In genomic region chr5:24350531-24351250, GRCm38 (mm10) we compare ENCODE assay signal across 7 mouse cellular contexts. TPM values are rescaled to one million over a fixed set of nuclear protein-coding genes. Genes with fewer than 3 reads are reported as not detected.
DNase-seq lines count a peak whose midpoint lies in the region; ATAC-seq and TF ChIP-seq lines count a peak whose summit lies in the region.

No protein-coding gene starts in this region.

- TF ChIP-seq CTCF in spleen, adult 2 months (IDR thresholded peaks at IDR 0.05; ENCODE audit: extremely low read depth, insufficient read depth, insufficient read length, insufficient replicate concordance), result no peak

- no peak for DNase-seq in spleen, adult 2 months (ENCODE audit: low read depth in 1 of 2, low spot score in 2 of 2)
- DNase-seq in spleen, postnatal 4 days (ENCODE audit: low spot score in 2 of 2), result no peak
- DNase-seq in forebrain, embryonic 14.5 days (ENCODE audit: low spot score), result peak; percentile 20
- DNase-seq in limb, embryonic 14.5 days (ENCODE audit: low spot score), result no peak
- peak; percentile 71 for DNase-seq in testis, postnatal 10 days (ENCODE audit: low spot score)
- no peak for DNase-seq in layer of hippocampus, adult 8-10 months (ENCODE audit: low spot score in 2 of 2)

- WGBS in spleen, adult 2 months, result 57% methylated on average over 14 of the region's 15 CpGs
- 30% methylated on average over 15 of the region's 15 CpGs for WGBS in forebrain, embryonic 14.5 days
- WGBS in limb, embryonic 14.5 days, result 41% methylated on average over 13 of the region's 15 CpGs

- peaks cover 19% of the 10 kb centered on the region for H3K4me1 ChIP-seq in spleen, adult 2 months (ENCODE audit: control insufficient read depth, insufficient read depth, insufficient read length)
- H3K4me1 ChIP-seq in forebrain, embryonic 14.5 days (ENCODE audit: control insufficient read depth, insufficient read depth, low read length), result peaks cover 35% of the 10 kb centered on the region
- H3K4me1 ChIP-seq in limb, embryonic 14.5 days (ENCODE audit: control insufficient read depth, insufficient read depth, low read length), result peaks cover 18% of the 10 kb centered on the region

- 0 out of 2 replicates have a peak overlapping the region, but pooled peaks have one; percentile 39 for H3K4me3 ChIP-seq in spleen, adult 2 months (ENCODE audit: extremely low read depth, insufficient read depth, insufficient read length)
- peak overlapping the region; percentile 67 for H3K4me3 ChIP-seq in forebrain, embryonic 14.5 days (ENCODE audit: low read depth, low read length)
- H3K4me3 ChIP-seq in limb, embryonic 14.5 days (replicated peaks; ENCODE audit: low read length), result peak overlapping the region; percentile 60

- H3K9me3 ChIP-seq in forebrain, embryonic 14.5 days (replicated peaks; ENCODE audit: control insufficient read depth, low read length), result no peaks in the 10 kb centered on the region
- H3K9me3 ChIP-seq in limb, embryonic 14.5 days (ENCODE audit: control insufficient read depth, low read length), result no peaks in the 10 kb centered on the region

- H3K27me3 ChIP-seq in spleen, adult 2 months (ENCODE audit: control insufficient read depth, insufficient read depth, low read length), result peaks cover 13% of the 10 kb centered on the region
- peaks cover 5% of the 10 kb centered on the region; the same call in 1 of the 2 replicates for H3K27me3 ChIP-seq in forebrain, embryonic 14.5 days (replicated peaks; ENCODE audit: control insufficient read depth, insufficient read depth, low read length)
- peaks cover 30% of the 10 kb centered on the region for H3K27me3 ChIP-seq in limb, embryonic 14.5 days (ENCODE audit: control insufficient read depth, insufficient read depth, low read length)

- no peak overlapping the region for H3K27ac ChIP-seq in spleen, adult 2 months (ENCODE audit: insufficient read depth, low read length)
- peak overlapping the region; percentile 90; the same call in 1 of the 2 replicates for H3K27ac ChIP-seq in forebrain, embryonic 14.5 days (ENCODE audit: low read depth, low read length)
- H3K27ac ChIP-seq in limb, embryonic 14.5 days (replicated peaks; ENCODE audit: low read depth, low read length), result no peak overlapping the region

- no peak for ATAC-seq in forebrain, embryonic 14.5 days
- ATAC-seq in limb, embryonic 14.5 days (ENCODE audit: low FRiP score, low read depth), result no peak
- no peak for ATAC-seq in megakaryocyte, adult 5-6 weeks (ENCODE audit: poor library complexity, severe bottlenecking)

- H3K36me3 ChIP-seq in spleen, adult 2 months (ENCODE audit: control insufficient read depth, insufficient read depth, low read length), result no peaks in the 10 kb centered on the region
- no peaks in the 10 kb centered on the region for H3K36me3 ChIP-seq in forebrain, embryonic 14.5 days (ENCODE audit: control insufficient read depth, insufficient read depth, low read length)
- H3K36me3 ChIP-seq in limb, embryonic 14.5 days (ENCODE audit: control insufficient read depth, insufficient read depth, low read length), result no peaks in the 10 kb centered on the region

- H3K9ac ChIP-seq in forebrain, embryonic 14.5 days (ENCODE audit: low read length), result peak overlapping the region; percentile 83
- peak overlapping the region; percentile 64 for H3K9ac ChIP-seq in limb, embryonic 14.5 days (ENCODE audit: low read depth, low read length, severe bottlenecking)

- peak overlapping the region; percentile 96 for H3K4me2 ChIP-seq in forebrain, embryonic 14.5 days (ENCODE audit: low read length)
- H3K4me2 ChIP-seq in limb, embryonic 14.5 days (replicated peaks; ENCODE audit: low read depth, low read length, severe bottlenecking), result peak overlapping the region; percentile 99

- no peak for TF ChIP-seq POLR2A in spleen, adult 2 months (IDR thresholded peaks at IDR 0.05; ENCODE audit: low read depth, low read length)
- TF ChIP-seq POLR2A in limb, embryonic 14.5 days (IDR thresholded peaks at IDR 0.05; ENCODE audit: borderline replicate concordance, extremely low read depth, insufficient read depth, insufficient read length), result no peak

RNA-seq across cellular contexts. Expression of gene Kcnh2, which starts 0.7 kb away (rescaled TPM):
- 5.5 and 8.4 TPM in 2 replicates for polyA plus RNA-seq in spleen, adult 2 months (2012; rRNA removed)
- polyA plus RNA-seq in forebrain, embryonic 14.5 days (2014; fragmentation: Nextera tagmentation; extraction: Ambion mirVana), result 4.7 and 5.2 TPM in 2 replicates
- 16.2 and 26.5 TPM in 2 replicates for polyA plus RNA-seq in limb, embryonic 14.5 days (2012; rRNA removed)
- polyA plus RNA-seq in limb, embryonic 14.5 days (2014; fragmentation: Nextera tagmentation; extraction: Ambion mirVana), result 2.8 and 3.8 TPM in 2 replicates
- total RNA-seq in layer of hippocampus, adult 8-10 months (2022), result 10 to 100 TPM; 20.4 to 26.8 (median 21.9) TPM
- not detected in 2 replicates for total RNA-seq in megakaryocyte, adult 5-6 weeks (2015)
- not detected in 2 replicates for total RNA-seq in megakaryocyte, adult 5-6 weeks (2017)

RNA-seq across cellular contexts. Expression of gene Nos3, which starts 13.9 kb away (rescaled TPM):
- 8.4 and 8.5 TPM in 2 replicates for polyA plus RNA-seq in spleen, adult 2 months (2012; rRNA removed)
- 4.6 and 7.6 TPM in 2 replicates for polyA plus RNA-seq in forebrain, embryonic 14.5 days (2014; fragmentation: Nextera tagmentation; extraction: Ambion mirVana)
- 7.3 and 7.4 TPM in 2 replicates for polyA plus RNA-seq in limb, embryonic 14.5 days (2012; rRNA removed)
- polyA plus RNA-seq in limb, embryonic 14.5 days (2014; fragmentation: Nextera tagmentation; extraction: Ambion mirVana), result 4.8 and 6.1 TPM in 2 replicates
- total RNA-seq in layer of hippocampus, adult 8-10 months (2022), result 1 to 10 TPM; 6.6 to 9.0 (median 7.6) TPM
- total RNA-seq in megakaryocyte, adult 5-6 weeks (2015), result 0.05 and 0.25 TPM in 2 replicates
- total RNA-seq in megakaryocyte, adult 5-6 weeks (2017), result 0.16 and 0.29 TPM in 2 replicates

RNA-seq across cellular contexts. Expression of gene Atg9b, which starts 41.3 kb away (rescaled TPM):
- polyA plus RNA-seq in spleen, adult 2 months (2012; rRNA removed), result 0.71 and 1.2 TPM in 2 replicates
- polyA plus RNA-seq in forebrain, embryonic 14.5 days (2014; fragmentation: Nextera tagmentation; extraction: Ambion mirVana), result 0.48 and 0.74 TPM in 2 replicates
- polyA plus RNA-seq in limb, embryonic 14.5 days (2012; rRNA removed), result 1.7 and 2.4 TPM in 2 replicates
- 0.54 and 1.3 TPM in 2 replicates for polyA plus RNA-seq in limb, embryonic 14.5 days (2014; fragmentation: Nextera tagmentation; extraction: Ambion mirVana)
- total RNA-seq in layer of hippocampus, adult 8-10 months (2022), result 1 to 10 TPM; 3.0 to 5.2 (median 4.0) TPM
- total RNA-seq in megakaryocyte, adult 5-6 weeks (2015), result 0.33 and 0.50 TPM in 2 replicates
- 2.2 and 2.7 TPM in 2 replicates for total RNA-seq in megakaryocyte, adult 5-6 weeks (2017)

RNA-seq across cellular contexts. Expression of gene Abcb8, which starts 42.8 kb away (rescaled TPM):
- 31.3 and 35.7 TPM in 2 replicates for polyA plus RNA-seq in spleen, adult 2 months (2012; rRNA removed)
- polyA plus RNA-seq in forebrain, embryonic 14.5 days (2014; fragmentation: Nextera tagmentation; extraction: Ambion mirVana), result 37.1 and 43.1 TPM in 2 replicates
- 45.3 and 58.3 TPM in 2 replicates for polyA plus RNA-seq in limb, embryonic 14.5 days (2012; rRNA removed)
- 35.8 and 37.3 TPM in 2 replicates for polyA plus RNA-seq in limb, embryonic 14.5 days (2014; fragmentation: Nextera tagmentation; extraction: Ambion mirVana)
- total RNA-seq in layer of hippocampus, adult 8-10 months (2022), result 10 to 100 TPM; 51.9 to 59.2 (median 56.8) TPM
- 9.3 and 13.9 TPM in 2 replicates for total RNA-seq in megakaryocyte, adult 5-6 weeks (2015)
- total RNA-seq in megakaryocyte, adult 5-6 weeks (2017), result 3.3 and 5.6 TPM in 2 replicates

Comparison
In these comparisons a context has a peak if more than half of its experiments do, and no peak if none do; other contexts are left out.
1. DNase-seq: peak in forebrain, embryonic 14.5 days (single experiment) and testis, postnatal 10 days (single experiment); none in spleen, adult 2 months (0 of 2), spleen, postnatal 4 days (0 of 2), limb, embryonic 14.5 days (single experiment) and layer of hippocampus, adult 8-10 months (0 of 2).
2. Peak in every context shown above with its lines, with median percentiles within 50 percentile points of each other: H3K4me3 ChIP-seq.